In genomic region chr4:126436268-126436667, GRCm38 (mm10) we compare ENCODE assay signal across 17 mouse cellular contexts. TPM values are rescaled to one million over a fixed set of nuclear protein-coding genes. Genes with fewer than 3 reads are reported as not detected.
DNase-seq lines count a peak whose midpoint lies in the region; ATAC-seq lines count a peak whose summit lies in the region.
"Had no signal": no experiment of that assay in that cellular context is flagged by ENCODE, and none has a peak within 500 bp of the region (broad histone marks: within the 10 kb centered on the region; RNA-seq: fewer than 3 reads in every experiment).

No protein-coding gene starts in this region.

- H3K27ac ChIP-seq in hindbrain, embryonic 15.5 days (replicated peaks): 0 out of 2 replicates have a peak overlapping the region, but pooled peaks have one; percentile 20
- no peak overlapping the region for H3K27ac ChIP-seq in hindbrain, embryonic 11.5 days (ENCODE audit: low read depth, low read length)
- H3K27ac ChIP-seq in midbrain, embryonic 11.5 days (ENCODE audit: low read depth, low read length): no peak overlapping the region
- no peak overlapping the region for H3K27ac ChIP-seq in midbrain, embryonic 10.5 days (replicated peaks)
- H3K27ac ChIP-seq: heart, embryonic 15.5 days; limb, embryonic 10.5 days; liver, embryonic 14.5 days; macrophage had no signal

- H3K9ac ChIP-seq in hindbrain, embryonic 15.5 days: no peak overlapping the region
- H3K9ac ChIP-seq in hindbrain, embryonic 11.5 days (ENCODE audit: low read depth, low read length): no peak overlapping the region
- H3K9ac ChIP-seq in midbrain, embryonic 11.5 days (ENCODE audit: low read length): no peak overlapping the region
- H3K9ac ChIP-seq: heart, embryonic 15.5 days; liver, embryonic 14.5 days had no signal

- H3K4me1 ChIP-seq in hindbrain, embryonic 15.5 days (replicated peaks): no peaks in the 10 kb centered on the region
- H3K4me1 ChIP-seq in hindbrain, embryonic 11.5 days (replicated peaks; ENCODE audit: control insufficient read depth, insufficient read depth, low read length): no peaks in the 10 kb centered on the region
- H3K4me1 ChIP-seq in midbrain, embryonic 11.5 days (ENCODE audit: control insufficient read depth, insufficient read depth, low read length): no peaks in the 10 kb centered on the region
- H3K4me1 ChIP-seq in midbrain, embryonic 10.5 days: no peaks in the 10 kb centered on the region
- H3K4me1 ChIP-seq: heart, embryonic 15.5 days; limb, embryonic 10.5 days had no signal

- H3K9me3 ChIP-seq in hindbrain, embryonic 15.5 days: no peaks in the 10 kb centered on the region
- H3K9me3 ChIP-seq in hindbrain, embryonic 11.5 days (ENCODE audit: control insufficient read depth, low read length): no peaks in the 10 kb centered on the region
- H3K9me3 ChIP-seq in midbrain, embryonic 11.5 days (ENCODE audit: control insufficient read depth, low read length): no peaks in the 10 kb centered on the region
- H3K9me3 ChIP-seq in midbrain, embryonic 10.5 days (replicated peaks): no peaks in the 10 kb centered on the region
- H3K9me3 ChIP-seq: heart, embryonic 15.5 days; limb, embryonic 10.5 days had no signal

- WGBS in hindbrain, embryonic 15.5 days: 65% methylated on average over 2 of the region's 2 CpGs
- 66% methylated on average over 2 of the region's 2 CpGs for WGBS in hindbrain, embryonic 11.5 days
- 65% methylated on average over 2 of the region's 2 CpGs for WGBS in midbrain, embryonic 11.5 days
- WGBS in midbrain, embryonic 10.5 days: 62% methylated on average over 2 of the region's 2 CpGs

- no peak for DNase-seq in hindbrain, embryonic 11.5 days (ENCODE audit: low spot score)
- DNase-seq in midbrain, embryonic 11.5 days (ENCODE audit: low spot score, missing footprints): peak; percentile 33
- DNase-seq in midbrain, embryonic 10.5 days (ENCODE audit: low spot score): no peak
- peak; percentile 61 for DNase-seq in cerebellum, adult 11-12 months
- peak; percentile 32 for DNase-seq in layer of hippocampus, adult 9-11 months
- no peak for DNase-seq in spleen, postnatal 36 days (ENCODE audit: low spot score in 2 of 2)
- DNase-seq in B cell, adult 2 months: no peak
- DNase-seq: gastrocnemius, postnatal 25 days; kidney, postnatal 25 days; spleen, adult 18-20 months had no signal

- no peaks in the 10 kb centered on the region for H3K27me3 ChIP-seq in hindbrain, embryonic 15.5 days
- H3K27me3 ChIP-seq in hindbrain, embryonic 11.5 days (ENCODE audit: control insufficient read depth, insufficient read depth, low read length): no peaks in the 10 kb centered on the region
- no peaks in the 10 kb centered on the region for H3K27me3 ChIP-seq in midbrain, embryonic 11.5 days (ENCODE audit: control insufficient read depth, insufficient read depth, low read length)
- H3K27me3 ChIP-seq in midbrain, embryonic 10.5 days (ENCODE audit: low read depth, poor library complexity, severe bottlenecking): no peaks in the 10 kb centered on the region
- H3K27me3 ChIP-seq: heart, embryonic 15.5 days had no signal

- no peak overlapping the region for H3K4me2 ChIP-seq in hindbrain, embryonic 15.5 days
- no peak overlapping the region for H3K4me2 ChIP-seq in hindbrain, embryonic 11.5 days (replicated peaks; ENCODE audit: low read depth, low read length)
- no peak overlapping the region for H3K4me2 ChIP-seq in midbrain, embryonic 11.5 days
- H3K4me2 ChIP-seq: heart, embryonic 15.5 days had no signal

- peaks cover 40% of the 10 kb centered on the region for H3K36me3 ChIP-seq in hindbrain, embryonic 15.5 days
- peaks cover 20% of the 10 kb centered on the region; the same call in 1 of the 2 replicates for H3K36me3 ChIP-seq in hindbrain, embryonic 11.5 days (ENCODE audit: control insufficient read depth, insufficient read depth, low read length)
- H3K36me3 ChIP-seq in midbrain, embryonic 11.5 days (ENCODE audit: control insufficient read depth, insufficient read depth, low read length): peaks cover 28% of the 10 kb centered on the region
- H3K36me3 ChIP-seq in midbrain, embryonic 10.5 days: peaks cover 79% of the 10 kb centered on the region

- ATAC-seq in hindbrain, embryonic 15.5 days (ENCODE audit: low FRiP score, low read depth): peak; percentile 76
- no peak for ATAC-seq in hindbrain, embryonic 11.5 days (ENCODE audit: low FRiP score)
- ATAC-seq in midbrain, embryonic 11.5 days (ENCODE audit: low FRiP score): no peak
- ATAC-seq: inflammation-experienced regulatory T-cells, adult 6 months had no signal

- H3K4me3 ChIP-seq in hindbrain, embryonic 15.5 days: no peak overlapping the region
- no peak overlapping the region for H3K4me3 ChIP-seq in hindbrain, embryonic 11.5 days (ENCODE audit: low read depth, low read length)
- H3K4me3 ChIP-seq in midbrain, embryonic 11.5 days (ENCODE audit: low read depth, low read length): no peak overlapping the region
- no peak overlapping the region for H3K4me3 ChIP-seq in midbrain, embryonic 10.5 days
- H3K4me3 ChIP-seq: heart, embryonic 15.5 days; limb, embryonic 10.5 days; myocyte had no signal

RNA-seq across cellular contexts. Expression of gene Ago3, which starts 6.9 kb away (rescaled TPM):
- polyA plus RNA-seq in hindbrain, embryonic 15.5 days (2015; fragmentation: Nextera tagmentation; extraction: Ambion mirVana): 15.5 and 16.3 TPM in 2 replicates
- 14.4 and 16.1 TPM in 2 replicates for polyA plus RNA-seq in hindbrain, embryonic 11.5 days (2014; fragmentation: Nextera tagmentation; extraction: Ambion mirVana)
- polyA plus RNA-seq in midbrain, embryonic 11.5 days (2014; fragmentation: Nextera tagmentation; extraction: Ambion mirVana): 12.2 and 13.3 TPM in 2 replicates
- 13.3 and 15.9 TPM in 2 replicates for polyA plus RNA-seq in midbrain, embryonic 10.5 days (2016; fragmentation: Nextera tagmentation; extraction: Ambion mirVana)

RNA-seq across cellular contexts. Expression of gene Ago1, which starts 32.1 kb away (rescaled TPM):
- polyA plus RNA-seq in hindbrain, embryonic 15.5 days (2015; fragmentation: Nextera tagmentation; extraction: Ambion mirVana): 9.2 and 11.7 TPM in 2 replicates
- 29.9 and 37.9 TPM in 2 replicates for polyA plus RNA-seq in hindbrain, embryonic 11.5 days (2014; fragmentation: Nextera tagmentation; extraction: Ambion mirVana)
- 27.8 and 28.4 TPM in 2 replicates for polyA plus RNA-seq in midbrain, embryonic 11.5 days (2014; fragmentation: Nextera tagmentation; extraction: Ambion mirVana)
- polyA plus RNA-seq in midbrain, embryonic 10.5 days (2016; fragmentation: Nextera tagmentation; extraction: Ambion mirVana): 11.9 and 16.3 TPM in 2 replicates

Comparison
In these comparisons a context has a peak if more than half of its experiments do, and no peak if none do; other contexts are left out.
1. DNase-seq: peak in midbrain, embryonic 11.5 days (single experiment), cerebellum, adult 11-12 months (single experiment) and layer of hippocampus, adult 9-11 months (single experiment); none in hindbrain, embryonic 11.5 days (single experiment), midbrain, embryonic 10.5 days (single experiment), spleen, postnatal 36 days (0 of 2) and B cell, adult 2 months (0 of 2).